Mouse (Mus musculus) fibroblast of lung, adult 2 months (primary cell): ENCODE data around the gene Ppp1r16b.
"Not testable (repeated sequence)": the region's sequence is repeated elsewhere in the genome, so short reads cannot be mapped to it uniquely, and the experiment has no call there.

Experiments
- DNase-seq: peaks from one replicate; pipeline ENCODE4 v3.0.0-alpha.2; 2011; ENCODE audit warnings: low read depth

Ppp1r16b gene

GRCm38 (mm10) chr2:158723806-158724205, 58.6 kb downstream of the Ppp1r16b start:
- DNase-seq = no peak

- no peak for DNase-seq
Measured at GRCm38 (mm10) chr2:158726252-158726651, 61.1 kb downstream of the Ppp1r16b start.

GRCm38 (mm10) chr2:158728061-158728815, 63.0 kb downstream of the Ppp1r16b start:
- DNase-seq = no peak

- DNase-seq = no peak
Measured at GRCm38 (mm10) chr2:158730896-158731295, 65.7 kb downstream of the Ppp1r16b start.

- no peak for DNase-seq
Measured at GRCm38 (mm10) chr2:158732521-158732920, 67.3 kb downstream of the Ppp1r16b start.

DNA sequence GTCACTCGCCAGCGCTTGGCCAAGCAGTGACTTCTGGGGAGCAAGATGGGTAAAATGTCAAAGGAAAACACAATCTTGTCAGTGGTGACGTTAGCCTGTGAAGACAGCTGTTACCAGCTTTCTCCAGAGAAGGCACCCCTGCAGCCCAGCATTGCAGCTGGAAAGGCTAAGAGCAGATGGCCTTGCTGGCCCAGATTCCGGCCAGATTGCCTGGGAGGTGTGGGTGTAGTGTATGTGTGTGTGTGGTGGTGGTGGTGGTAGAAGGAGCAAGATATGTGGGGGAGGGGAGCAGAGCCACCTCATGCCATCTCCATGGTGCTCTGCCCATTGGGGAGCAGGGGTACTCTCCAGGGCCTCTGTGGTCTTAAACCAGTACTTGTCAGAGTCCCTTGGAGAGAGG, 67.9 kb downstream of the Ppp1r16b start:
- no peak for DNase-seq

- DNase-seq = no peak
Measured at GRCm38 (mm10) chr2:158733914-158734313, 68.7 kb downstream of the Ppp1r16b start.

DNA sequence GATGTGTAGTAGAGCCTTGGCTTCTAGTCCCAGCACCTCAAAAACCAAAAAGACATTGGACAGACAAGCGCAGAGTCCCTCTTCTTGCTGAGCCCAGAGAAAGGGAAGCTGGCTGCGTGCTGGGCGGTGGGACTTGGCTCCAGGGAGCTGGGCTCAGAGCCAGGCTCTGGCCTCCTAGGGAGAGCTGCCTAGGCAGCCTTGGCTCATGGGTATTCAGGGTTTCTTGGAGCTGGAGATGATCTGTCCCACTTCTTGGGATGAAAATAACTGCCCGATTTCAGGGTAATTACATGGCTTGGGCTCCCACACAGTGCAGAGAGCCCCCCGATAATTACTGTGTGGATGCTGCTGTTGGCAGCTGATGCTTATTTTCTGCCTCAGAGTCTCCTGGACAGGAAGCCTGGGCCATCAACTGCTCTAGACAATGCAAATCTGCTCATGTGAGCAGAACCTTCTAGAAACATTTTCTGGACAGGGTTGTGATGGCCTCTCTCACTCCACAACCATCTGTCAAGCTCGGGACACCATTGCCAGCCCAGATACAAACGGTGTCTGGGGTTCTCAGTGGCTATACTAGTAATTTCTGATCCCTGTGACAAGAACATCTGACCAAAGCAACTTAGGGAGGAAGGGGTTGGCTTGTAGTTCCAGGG, 69.4 kb downstream of the Ppp1r16b start:
- no peak for DNase-seq

DNA sequence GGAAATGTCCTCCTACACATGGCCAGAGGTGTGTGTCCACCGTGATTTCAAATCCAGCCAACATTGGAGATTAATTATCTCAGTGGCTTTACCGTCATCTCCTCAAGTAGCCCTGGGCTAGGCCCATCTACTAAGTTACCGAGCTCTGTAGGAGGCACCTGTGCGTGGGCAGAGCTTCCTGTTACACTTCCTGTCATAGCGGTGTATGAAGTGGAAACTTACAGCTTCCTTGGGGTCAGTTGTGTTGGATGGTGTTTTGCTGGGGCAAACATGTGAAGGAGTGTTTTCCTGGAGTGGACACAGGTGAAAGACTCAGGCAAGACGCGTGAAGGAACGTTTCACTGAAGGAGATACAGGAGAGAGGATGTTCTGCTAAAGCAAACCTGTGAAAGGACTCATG, 70.1 kb downstream of the Ppp1r16b start:
- DNase-seq = no peak

DNA sequence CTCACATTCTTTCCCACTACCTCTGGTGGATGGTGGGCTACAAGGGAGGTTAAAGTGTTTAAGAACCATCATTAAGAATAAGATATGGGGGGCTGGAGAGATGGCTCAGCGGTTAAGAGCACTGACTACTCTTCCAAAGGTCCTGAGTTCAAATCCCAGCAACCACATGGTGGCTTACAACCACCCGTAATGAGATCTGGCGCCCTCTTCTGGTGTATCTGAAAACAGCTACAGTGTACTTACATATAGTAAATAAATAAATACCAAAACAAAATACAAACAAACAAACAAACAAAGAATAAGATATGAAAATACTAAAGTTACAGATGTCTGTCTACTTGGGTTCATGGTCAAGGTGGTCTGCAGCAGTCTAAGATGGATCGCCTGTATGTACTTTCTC, 71.0 kb downstream of the Ppp1r16b start:
- DNase-seq = not testable (repeated sequence)

GRCm38 (mm10) chr2:158738591-158738990, 73.4 kb downstream of the Ppp1r16b start:
- no peak for DNase-seq

- DNase-seq = no peak
Measured at GRCm38 (mm10) chr2:158739113-158739512, 73.9 kb downstream of the Ppp1r16b start.

DNA sequence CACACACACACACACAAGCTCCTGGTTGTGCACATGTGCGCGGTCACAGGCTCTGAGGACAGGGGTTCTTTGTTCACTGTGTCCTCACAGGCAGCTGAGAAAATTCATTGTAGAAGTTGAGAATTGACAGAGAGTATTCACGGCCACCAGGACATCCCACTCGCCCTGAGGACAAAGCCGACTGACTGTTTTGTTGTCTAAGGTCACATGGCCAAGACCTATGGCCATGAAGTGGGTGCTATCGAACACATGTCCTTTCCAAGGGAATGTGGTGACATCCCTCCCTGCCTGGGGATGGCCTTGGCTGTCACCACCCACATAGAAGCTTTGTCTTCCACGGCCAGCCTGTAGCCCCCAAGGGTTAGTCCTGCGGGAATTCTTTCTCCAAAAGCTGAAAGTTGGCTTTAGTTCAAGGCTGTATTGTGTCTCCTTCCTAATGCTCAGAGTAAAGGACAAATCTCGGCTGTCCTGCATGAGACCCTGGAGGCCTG, 75.9 kb downstream of the Ppp1r16b start:
- no peak for DNase-seq

GRCm38 (mm10) chr2:158742431-158742830, 77.2 kb downstream of the Ppp1r16b start:
- DNase-seq = no peak

DNA sequence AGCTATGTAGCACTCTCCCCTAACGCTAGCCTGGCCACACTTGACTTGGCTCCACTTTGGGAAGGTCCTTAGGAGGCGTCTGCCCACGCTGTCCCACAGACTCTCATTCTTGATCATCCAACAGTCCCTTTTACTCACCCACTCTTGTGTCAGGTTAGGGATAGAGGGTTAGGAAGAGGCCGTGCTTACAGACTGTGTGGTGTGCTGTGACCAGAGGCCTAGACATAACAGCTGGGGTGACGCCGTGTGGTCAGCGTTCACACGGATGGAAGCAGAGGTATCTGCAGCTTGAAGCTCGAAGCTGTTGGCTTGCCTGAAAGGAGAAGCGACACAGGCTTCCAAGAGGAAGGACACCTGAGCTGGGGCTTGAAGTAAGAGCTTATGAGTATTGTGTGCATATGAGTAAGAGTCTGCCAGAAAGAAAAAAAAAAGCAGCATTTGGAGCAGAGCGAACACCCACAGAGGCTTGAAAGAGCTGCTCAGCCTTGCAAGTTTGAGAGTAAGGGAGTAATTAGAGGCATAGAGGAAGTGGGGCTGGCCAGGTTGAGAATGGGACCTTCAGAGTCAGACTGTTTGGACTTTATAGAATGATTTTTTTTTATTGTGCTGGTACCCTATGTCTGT, 78.4 kb downstream of the Ppp1r16b start:
- DNase-seq = no peak

DNA sequence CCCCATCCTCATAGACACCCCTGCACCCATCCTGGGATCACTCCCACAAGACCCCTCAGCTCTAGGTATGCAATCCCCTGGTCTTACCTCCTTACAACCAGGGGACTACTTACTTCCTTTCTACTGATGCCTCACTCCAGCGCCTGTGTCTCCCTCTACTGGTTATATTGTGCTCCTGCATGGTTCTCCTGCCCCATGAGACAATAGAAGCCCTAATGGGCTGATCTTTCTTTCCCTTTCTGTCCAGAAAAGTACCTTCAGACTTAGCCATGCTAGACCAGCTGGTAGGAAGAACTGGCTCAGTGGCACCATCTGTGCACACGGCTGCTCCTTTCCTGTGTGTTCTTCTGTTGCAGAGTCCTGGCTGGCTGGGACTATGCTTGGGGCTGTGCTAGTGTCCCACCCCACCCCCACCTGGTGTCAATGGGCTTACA, 79.9 kb downstream of the Ppp1r16b start:
- DNase-seq = no peak

DNA sequence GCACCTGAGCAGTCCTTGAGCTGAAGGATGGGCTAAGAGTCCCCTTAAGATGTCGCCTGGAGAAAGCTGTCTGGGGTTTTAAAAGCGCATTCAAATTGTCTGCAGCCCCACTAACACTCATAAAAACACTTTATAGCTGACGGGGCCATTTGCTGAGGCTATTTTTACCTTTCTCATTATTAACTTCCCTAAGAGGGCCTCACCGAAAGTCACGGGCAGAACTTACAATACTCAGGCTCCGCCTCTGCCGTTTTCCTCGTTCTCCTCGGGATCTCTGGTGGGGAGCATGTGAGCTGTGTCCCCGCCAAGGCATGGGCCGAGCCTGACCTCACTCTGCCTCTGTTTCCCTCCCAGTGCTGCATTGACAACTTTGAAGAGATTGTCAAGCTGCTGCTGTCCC, 81.0 kb downstream of the Ppp1r16b start:
- DNase-seq = no peak

DNA sequence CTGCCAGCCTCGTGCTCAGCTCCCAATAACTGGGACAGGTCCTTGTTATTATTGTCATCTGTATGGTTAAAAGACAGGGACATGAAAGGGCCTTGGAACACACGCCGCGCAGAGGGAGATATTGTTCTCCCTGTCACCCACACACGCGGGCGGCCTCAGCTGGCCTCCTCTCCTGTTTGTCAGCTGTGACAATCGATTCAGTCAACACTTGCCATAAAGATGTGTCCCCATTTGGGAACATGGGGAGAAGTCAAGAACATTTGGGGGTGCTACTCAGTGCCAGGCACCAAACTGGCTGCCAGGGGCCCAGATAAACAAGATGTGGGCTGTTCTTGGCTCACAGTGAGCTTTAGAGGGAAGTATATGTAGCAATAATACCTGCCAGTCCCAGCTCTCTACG, 84.2 kb downstream of the Ppp1r16b start:
- no peak for DNase-seq

GRCm38 (mm10) chr2:158760231-158760630, 95.0 kb downstream of the Ppp1r16b start:
- no peak for DNase-seq

DNA sequence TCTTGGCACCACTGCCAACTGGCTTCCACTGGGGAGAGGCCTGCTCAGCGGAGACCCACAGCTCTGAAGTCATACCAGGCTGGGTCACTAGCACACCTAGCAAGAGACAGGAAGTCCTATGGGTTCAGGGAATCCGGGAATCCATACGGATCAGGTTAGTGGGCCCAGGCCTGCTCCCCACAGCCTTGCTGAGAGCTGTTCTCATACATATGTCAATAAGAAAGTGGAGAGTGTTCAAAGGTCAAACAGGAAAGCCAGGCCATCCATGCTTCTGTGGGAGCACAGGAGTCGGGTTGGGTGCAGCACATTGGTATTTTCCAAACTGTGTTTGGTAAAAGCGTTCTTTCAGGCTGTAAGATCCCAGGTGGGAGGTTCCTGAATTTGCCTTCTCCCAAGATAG, 97.1 kb downstream of the Ppp1r16b start:
- DNase-seq = no peak

GRCm38 (mm10) chr2:158767742-158768339, 102.6 kb downstream of the Ppp1r16b start, which contains the start of gene Fam83d:
Gene Fam83d, plus strand, starts transcription at chr2:158768093.
- DNase-seq = peak; percentile 97

- no peak for DNase-seq
Measured at GRCm38 (mm10) chr2:158768350-158768749, 103.2 kb downstream of the Ppp1r16b start.

GRCm38 (mm10) chr2:158768771-158769170, 103.6 kb downstream of the Ppp1r16b start:
- DNase-seq = no peak
